In genomic region chr6:108184847-108185684, GRCm38 (mm10) we compare ENCODE assay signal across 8 mouse cellular contexts. TPM values are rescaled to one million over a fixed set of nuclear protein-coding genes. Genes with fewer than 3 reads are reported as not detected.
DNase-seq lines count a peak whose midpoint lies in the region; ATAC-seq lines count a peak whose summit lies in the region.

Gene Sumf1, minus strand, starts transcription at chr6:108185582.

- ATAC-seq in hindbrain, embryonic 16.5 days, result peak; percentile 97

- H3K36me3 ChIP-seq in hindbrain, embryonic 16.5 days (ENCODE audit: control insufficient read depth, insufficient read depth, low read length), result no peaks in the 10 kb centered on the region
- H3K36me3 ChIP-seq in macrophage (ENCODE audit: inconsistent target), result peaks cover 8% of the 10 kb centered on the region; the same call in 1 of the 2 replicates

- 0 out of 2 replicates have a peak, but pooled peaks cover 2% of the 10 kb centered on the region for H3K27me3 ChIP-seq in hindbrain, embryonic 16.5 days (replicated peaks; ENCODE audit: control insufficient read depth, insufficient read depth, low read length)

- peak within 1 kb of the TSS; percentile 81 for H3K9ac ChIP-seq in hindbrain, embryonic 16.5 days (ENCODE audit: low read depth, low read length)

- H3K4me1 ChIP-seq in hindbrain, embryonic 16.5 days (ENCODE audit: control insufficient read depth, insufficient read depth, low read depth, low read length), result peaks cover 6% of the 10 kb centered on the region

- peaks cover 50% of the 10 kb centered on the region for H3K79me2 ChIP-seq in macrophage (ENCODE audit: inconsistent target)

- DNase-seq in WW6 (ENCODE audit: low read depth, low spot score), result peak; percentile 87
- DNase-seq in cerebellum, postnatal 4 days (ENCODE audit: low spot score in 2 of 2), result peak; percentile 80 to 91
- peak; percentile 92 for DNase-seq in gastrocnemius, adult 18-20 months (ENCODE audit: low spot score)
- peak; percentile 91 to 95 for DNase-seq in left cerebral cortex, adult 18-20 months (ENCODE audit: low spot score in 2 of 2)
- peak; percentile 92 for DNase-seq in right cerebral cortex, adult 18-20 months
- peak; percentile 79 for DNase-seq in urinary bladder, postnatal 10 days (ENCODE audit: low spot score)

- WGBS in hindbrain, embryonic 16.5 days, result 4% methylated on average over 49 of the region's 49 CpGs
- 3% methylated on average over 48 of the region's 49 CpGs for WGBS in macrophage (ENCODE audit: missing documents)

- peak within 1 kb of the TSS; percentile 84 for H3K4me3 ChIP-seq in hindbrain, embryonic 16.5 days (ENCODE audit: low read length)
- H3K4me3 ChIP-seq in macrophage (ENCODE audit: inconsistent target), result peak within 1 kb of the TSS; percentile 74

- H3K4me2 ChIP-seq in hindbrain, embryonic 16.5 days (ENCODE audit: low read length), result peak within 1 kb of the TSS; percentile 94

- H3K9me3 ChIP-seq in hindbrain, embryonic 16.5 days (ENCODE audit: control insufficient read depth, low read length), result no peaks in the 10 kb centered on the region

- H3K27ac ChIP-seq in hindbrain, embryonic 16.5 days (ENCODE audit: low read depth, low read length), result no peak within 1 kb of the TSS
- H3K27ac ChIP-seq in macrophage, result peak within 1 kb of the TSS; percentile 35; the same call in 1 of the 2 replicates

RNA-seq across cellular contexts. Expression of gene Sumf1, which starts in this region (rescaled TPM):
- total RNA-seq in gastrocnemius, adult 18-20 months (2021), result 1 to 10 TPM; 8.4 to 10.0 TPM
- polyA plus RNA-seq in hindbrain, embryonic 16.5 days (2015; fragmentation: Nextera tagmentation; extraction: Ambion mirVana), result 12.7 and 13.8 TPM in 2 replicates
- 10 to 100 TPM; 22.4 to 23.8 TPM for total RNA-seq in left cerebral cortex, adult 18-20 months (2021)
- total RNA-seq in macrophage (2018; cell fraction: chromatin; rRNA removed), result 100 to 1,000 TPM in 1 of 26 experiments, 10 to 100 TPM in 25; 25.1 to 108 (median 63.4) TPM
- total RNA-seq in macrophage (2018; cell fraction: cytosol; rRNA removed), result 100 to 1,000 TPM in 12 of 26 experiments, 10 to 100 TPM in 14; 69.2 to 127 (median 95.7) TPM
- total RNA-seq in macrophage (2018; cell fraction: nucleus; rRNA removed), result 100 to 1,000 TPM in 17 of 26 experiments, 10 to 100 TPM in 9; 55.6 to 176 (median 120) TPM
- 81.7 to 115 TPM (median 90.0 TPM) in 3 replicates for polyA plus RNA-seq in macrophage (2018)
